Mouse (Mus musculus): ENCODE measurements around the gene Stat2. TPM values are rescaled to one million over a fixed set of nuclear protein-coding genes. Genes with fewer than 3 reads are reported as not detected.

Gene Stat2
- polyA plus RNA-seq (2012; rRNA removed; ENCODE audit: low replicate concordance), result 29.1 and 44.5 TPM in 2 replicates

GRCm38 (mm10) chr10:128270287-128270841 lies at the start of gene Stat2:
TSS of gene Stat2 (plus strand) at chr10:128270559.

GRCm38 (mm10) chr10:128225538-128225937 lies 44.8 kb upstream of the Stat2 start, which contains the start of gene Mip:
TSS of gene Mip (plus strand) at chr10:128225838.

GRCm38 (mm10) chr10:128231697-128232419 lies 38.5 kb upstream of the Stat2 start, which contains the start of gene Timeless:
TSS of gene Timeless (plus strand) at chr10:128232065.

GRCm38 (mm10) chr10:128253677-128254255 lies 16.6 kb upstream of the Stat2 start, which contains the start of gene Apon:
TSS of gene Apon (plus strand) at chr10:128254096.

GRCm38 (mm10) chr10:128268371-128268770 lies 2.0 kb upstream of the Stat2 start, which contains the start of gene Apof:
TSS of gene Apof (plus strand) at chr10:128268671.

GRCm38 (mm10) chr10:128298702-128299171 lies 28.4 kb downstream of the Stat2 start, which contains the start of gene Il23a:
TSS of gene Il23a (minus strand) at chr10:128298752.

GRCm38 (mm10) chr10:128303126-128304021 lies 33.0 kb downstream of the Stat2 start, which contains the start of gene Pan2:
TSS of gene Pan2 (plus strand) at chr10:128303335.

GRCm38 (mm10) chr10:128322141-128323108 lies 52.1 kb downstream of the Stat2 start, which contains the start of gene Cnpy2:
TSS of gene Cnpy2 (plus strand) at chr10:128322459.

GRCm38 (mm10) chr10:128337306-128338181 lies 67.2 kb downstream of the Stat2 start, which contains the start of gene Cs:
TSS of gene Cs (plus strand) at chr10:128337734.

Other genes with a start within 250 kb of the Stat2 start
- 174 and 241 TPM in 2 replicates for gene Naca, start 235.0 kb upstream of the Stat2 start, polyA plus RNA-seq (2012; rRNA removed; ENCODE audit: low replicate concordance)
- 20.8 and 56.6 TPM in 2 replicates for gene Ptges3, start 211.6 kb upstream of the Stat2 start, polyA plus RNA-seq (2012; rRNA removed; ENCODE audit: low replicate concordance)
- 3,191 and 5,020 TPM in 2 replicates for gene Atp5b, start 187.3 kb upstream of the Stat2 start, polyA plus RNA-seq (2012; rRNA removed; ENCODE audit: low replicate concordance)
- gene Baz2a, start 179.0 kb upstream of the Stat2 start, polyA plus RNA-seq (2012; rRNA removed; ENCODE audit: low replicate concordance), result 30.0 and 38.7 TPM in 2 replicates
- gene Rbms2, start 90.3 kb upstream of the Stat2 start, polyA plus RNA-seq (2012; rRNA removed; ENCODE audit: low replicate concordance), result 179 and 228 TPM in 2 replicates
- gene Gls2, start 76.1 kb upstream of the Stat2 start, polyA plus RNA-seq (2012; rRNA removed; ENCODE audit: low replicate concordance), result 0.66 and 2.3 TPM in 2 replicates
- gene Spryd4, start 58.8 kb upstream of the Stat2 start, polyA plus RNA-seq (2012; rRNA removed; ENCODE audit: low replicate concordance), result 12.9 and 17.8 TPM in 2 replicates
- gene Mip, start 44.7 kb upstream of the Stat2 start, polyA plus RNA-seq (2012; rRNA removed; ENCODE audit: low replicate concordance), result not detected in 2 replicates
- gene Timeless, start 38.5 kb upstream of the Stat2 start, polyA plus RNA-seq (2012; rRNA removed; ENCODE audit: low replicate concordance), result 8.3 and 9.1 TPM in 2 replicates
- 0.20 and 0.22 TPM in 2 replicates for gene Apon, start 16.5 kb upstream of the Stat2 start, polyA plus RNA-seq (2012; rRNA removed; ENCODE audit: low replicate concordance)
- 0.09 and 0.77 TPM in 2 replicates for gene Apof, start 1.9 kb upstream of the Stat2 start, polyA plus RNA-seq (2012; rRNA removed; ENCODE audit: low replicate concordance)
- gene Il23a, start 28.2 kb downstream of the Stat2 start, polyA plus RNA-seq (2012; rRNA removed; ENCODE audit: low replicate concordance), result not detected in 2 replicates
- gene Pan2, start 32.8 kb downstream of the Stat2 start, polyA plus RNA-seq (2012; rRNA removed; ENCODE audit: low replicate concordance), result 22.6 and 30.2 TPM in 2 replicates
- gene Cnpy2, start 51.9 kb downstream of the Stat2 start, polyA plus RNA-seq (2012; rRNA removed; ENCODE audit: low replicate concordance), result 75.9 and 121 TPM in 2 replicates
- gene Cs, start 67.2 kb downstream of the Stat2 start, polyA plus RNA-seq (2012; rRNA removed; ENCODE audit: low replicate concordance), result 436 and 554 TPM in 2 replicates
- 65.7 and 66.7 TPM in 2 replicates for gene Coq10a, start 98.4 kb downstream of the Stat2 start, polyA plus RNA-seq (2012; rRNA removed; ENCODE audit: low replicate concordance)
- gene Ankrd52, start 106.6 kb downstream of the Stat2 start, polyA plus RNA-seq (2012; rRNA removed; ENCODE audit: low replicate concordance), result 34.1 and 47.9 TPM in 2 replicates
- not detected in 2 replicates for gene Slc39a5, start 130.7 kb downstream of the Stat2 start, polyA plus RNA-seq (2012; rRNA removed; ENCODE audit: low replicate concordance)
- 32.5 and 44.3 TPM in 2 replicates for gene Nabp2, start 140.9 kb downstream of the Stat2 start, polyA plus RNA-seq (2012; rRNA removed; ENCODE audit: low replicate concordance)
- gene Rnf41, start 141.1 kb downstream of the Stat2 start, polyA plus RNA-seq (2012; rRNA removed; ENCODE audit: low replicate concordance), result 30.7 and 33.1 TPM in 2 replicates
- gene Smarcc2, start 188.7 kb downstream of the Stat2 start, polyA plus RNA-seq (2012; rRNA removed; ENCODE audit: low replicate concordance), result 130 and 132 TPM in 2 replicates
- 1,396 and 2,043 TPM in 2 replicates for gene Myl6, start 223.6 kb downstream of the Stat2 start, polyA plus RNA-seq (2012; rRNA removed; ENCODE audit: low replicate concordance)
- 7.8 and 14.7 TPM in 2 replicates for gene Myl6b, start 228.1 kb downstream of the Stat2 start, polyA plus RNA-seq (2012; rRNA removed; ENCODE audit: low replicate concordance)

All from subcutaneous adipose tissue, adult 2 months (tissue).